Mouse (Mus musculus) CD4-positive, CD25-positive, alpha-beta regulatory T cell, adult 2 months (primary cell): ENCODE measurements at regions not wholly inside any gene's neighbourhood (a gene's known extent, or its start where the extent isn't known, plus 50 kb on each side); places are given as distances from the start of the nearest gene placed in this dataset.

Experiments used
- DNase-seq: peaks from one replicate; pipeline ENCODE4 v3.0.0-alpha.2; 2012; ENCODE audit warnings: low read depth, low spot score

- DNase-seq, result no peak
Observed at GRCm38 (mm10) chr12:54454606-54455005, 201.8 kb downstream of the Sptssa start.

- DNase-seq, result no peak
Observed at GRCm38 (mm10) chr12:54453343-54453742, 203.0 kb downstream of the Sptssa start.

- no peak for DNase-seq
Observed at GRCm38 (mm10) chr12:54450369-54450768, 206.0 kb downstream of the Sptssa start.

- DNase-seq, result no peak
Observed at GRCm38 (mm10) chr12:54448221-54448620, 208.2 kb downstream of the Sptssa start.

- DNase-seq, result no peak
Observed at GRCm38 (mm10) chr12:54447354-54447753, 209.0 kb downstream of the Sptssa start.

- no peak for DNase-seq
Observed at GRCm38 (mm10) chr12:54446356-54446755, 210.0 kb downstream of the Sptssa start.

- DNase-seq, result no peak
Observed at GRCm38 (mm10) chr12:54444416-54444815, 212.0 kb downstream of the Sptssa start.

GRCm38 (mm10) chr12:54443285-54443684 lies 213.1 kb downstream of the Sptssa start:
- DNase-seq, result no peak

GRCm38 (mm10) chr12:54442408-54442807 lies 214.0 kb downstream of the Sptssa start:
- no peak for DNase-seq

GRCm38 (mm10) chr12:54440851-54441593 lies 215.4 kb downstream of the Sptssa start:
- DNase-seq, result no peak

- no peak for DNase-seq
Observed at GRCm38 (mm10) chr12:54438793-54439192, 217.6 kb downstream of the Sptssa start.

GRCm38 (mm10) chr12:54425236-54425635 lies 221.6 kb upstream of the Egln3 start:
- no peak for DNase-seq

GRCm38 (mm10) chr12:54414829-54415228 lies 211.2 kb upstream of the Egln3 start:
- DNase-seq, result peak; percentile 10

GRCm38 (mm10) chr12:54414201-54414600 lies 210.5 kb upstream of the Egln3 start:
- DNase-seq, result no peak

- no peak for DNase-seq
Observed at GRCm38 (mm10) chr12:54410038-54410605, 206.5 kb upstream of the Egln3 start.

- DNase-seq, result no peak
Observed at GRCm38 (mm10) chr12:54408906-54409305, 205.2 kb upstream of the Egln3 start.

GRCm38 (mm10) chr12:54407301-54407896 lies 203.7 kb upstream of the Egln3 start:
- no peak for DNase-seq

- peak; percentile 9 for DNase-seq
Observed at GRCm38 (mm10) chr12:54405066-54405465, 201.4 kb upstream of the Egln3 start.

GRCm38 (mm10) chr12:54402591-54402990 lies 198.9 kb upstream of the Egln3 start:
- DNase-seq, result no peak

GRCm38 (mm10) chr12:54401665-54402064 lies 198.0 kb upstream of the Egln3 start:
- no peak for DNase-seq

- no peak for DNase-seq
Observed at GRCm38 (mm10) chr12:54400084-54400483, 196.4 kb upstream of the Egln3 start.

GRCm38 (mm10) chr12:54398080-54398479 lies 194.4 kb upstream of the Egln3 start:
- no peak for DNase-seq

GRCm38 (mm10) chr12:54396952-54397351 lies 193.3 kb upstream of the Egln3 start:
- no peak for DNase-seq
